Mouse (Mus musculus): ENCODE data around the gene Gnmt. TPM values are rescaled to one million over a fixed set of nuclear protein-coding genes. Genes with fewer than 3 reads are reported as not detected.
A peak's percentile ranks its signal among the peaks of the same experiment; 100 is the strongest.

Gene Gnmt
- polyA plus RNA-seq, 1 experiment from 2014 or later, result 2.0 TPM

- no peak overlapping the region for H3K4me2 ChIP-seq (replicated peaks)
- peaks cover 20% of the 10 kb centered on the region; the same call in 1 of the 2 replicates for H3K36me3 ChIP-seq
- peaks cover 37% of the 10 kb centered on the region for H3K4me1 ChIP-seq
- ATAC-seq (ENCODE audit: insufficient number of reproducible peaks, low FRiP score, low TSS enrichment, low read depth), result no peak
- no peaks in the 10 kb centered on the region for H3K9me3 ChIP-seq (replicated peaks)
- H3K27me3 ChIP-seq, result no peaks in the 10 kb centered on the region
- no peak overlapping the region; the same call in 1 of the 2 replicates for H3K27ac ChIP-seq (replicated peaks)
- no peak overlapping the region for H3K9ac ChIP-seq
- H3K4me3 ChIP-seq (replicated peaks), result no peak overlapping the region
- 81% methylated on average over 12 of the region's 12 CpGs for WGBS
Observed at GRCm38 (mm10) chr17:46702100-46702499, 26.9 kb downstream of the Gnmt start.

GRCm38 (mm10) chr17:46701489-46701888 is 27.5 kb downstream of the Gnmt start:
- H3K4me3 ChIP-seq (replicated peaks), result no peak overlapping the region; the same call in 1 of the 2 replicates
- peaks cover 37% of the 10 kb centered on the region for H3K4me1 ChIP-seq
- no peak for ATAC-seq (ENCODE audit: insufficient number of reproducible peaks, low FRiP score, low TSS enrichment, low read depth)
- 76% methylated on average over 12 of the region's 12 CpGs for WGBS
- H3K27me3 ChIP-seq, result no peaks in the 10 kb centered on the region
- H3K9ac ChIP-seq, result no peak overlapping the region
- H3K4me2 ChIP-seq (replicated peaks), result no peak overlapping the region
- H3K27ac ChIP-seq (replicated peaks), result no peak overlapping the region; the same call in 1 of the 2 replicates
- H3K9me3 ChIP-seq (replicated peaks), result no peaks in the 10 kb centered on the region
- H3K36me3 ChIP-seq, result peaks cover 20% of the 10 kb centered on the region; the same call in 1 of the 2 replicates

- Histone ChIP-seq H3K9ac (no peak overlapping the region), H3K27me3 (no peaks in the 10 kb centered on the region), H3K4me3 (replicated peaks) (no peak overlapping the region), H3K36me3 (peaks cover 25% of the 10 kb centered on the region; the same call in 1 of the 2 replicates), H3K9me3 (replicated peaks) (no peaks in the 10 kb centered on the region), H3K4me2 (replicated peaks) (no peak overlapping the region), H3K4me1 (peaks cover 31% of the 10 kb centered on the region), H3K27ac (replicated peaks) (no peak overlapping the region)
- no peak for ATAC-seq (ENCODE audit: insufficient number of reproducible peaks, low FRiP score, low TSS enrichment, low read depth)
- WGBS, result 83% methylated on average over 3 of the region's 3 CpGs
Observed at GRCm38 (mm10) chr17:46699912-46700311, 29.1 kb downstream of the Gnmt start.

GRCm38 (mm10) chr17:46699245-46699644 is 29.7 kb downstream of the Gnmt start:
- no peaks in the 10 kb centered on the region for H3K9me3 ChIP-seq (replicated peaks)
- H3K4me2 ChIP-seq (replicated peaks), result no peak overlapping the region
- no peaks in the 10 kb centered on the region for H3K27me3 ChIP-seq
- H3K36me3 ChIP-seq, result peaks cover 25% of the 10 kb centered on the region; the same call in 1 of the 2 replicates
- H3K4me1 ChIP-seq, result peaks cover 31% of the 10 kb centered on the region
- H3K4me3 ChIP-seq (replicated peaks), result no peak overlapping the region
- no peak overlapping the region for H3K9ac ChIP-seq
- no peak overlapping the region for H3K27ac ChIP-seq (replicated peaks)
- ATAC-seq (ENCODE audit: insufficient number of reproducible peaks, low FRiP score, low TSS enrichment, low read depth), result no peak
- 80% methylated on average over 5 of the region's 5 CpGs for WGBS

GRCm38 (mm10) chr17:46698515-46698914 is 30.5 kb downstream of the Gnmt start:
- H3K4me2 ChIP-seq (replicated peaks), result no peak overlapping the region
- no peaks in the 10 kb centered on the region for H3K27me3 ChIP-seq
- H3K9me3 ChIP-seq (replicated peaks), result no peaks in the 10 kb centered on the region
- peaks cover 25% of the 10 kb centered on the region for H3K4me1 ChIP-seq
- H3K36me3 ChIP-seq, result peaks cover 25% of the 10 kb centered on the region; the same call in 1 of the 2 replicates
- no peak overlapping the region for H3K27ac ChIP-seq (replicated peaks)
- H3K4me3 ChIP-seq (replicated peaks), result no peak overlapping the region
- no peak for ATAC-seq (ENCODE audit: insufficient number of reproducible peaks, low FRiP score, low TSS enrichment, low read depth)
- WGBS, result 82% methylated on average over 6 of the region's 6 CpGs
- no peak overlapping the region for H3K9ac ChIP-seq

GRCm38 (mm10) chr17:46694517-46695063 is 34.4 kb downstream of the Gnmt start:
- H3K36me3 ChIP-seq, result peaks cover 34% of the 10 kb centered on the region

GRCm38 (mm10) chr17:46691390-46691789 is 37.6 kb downstream of the Gnmt start:
- no peak overlapping the region for H3K27ac ChIP-seq (replicated peaks)
- no peak for ATAC-seq (ENCODE audit: insufficient number of reproducible peaks, low FRiP score, low TSS enrichment, low read depth)
- H3K9me3 ChIP-seq (replicated peaks), result no peaks in the 10 kb centered on the region
- 81% methylated on average over 2 of the region's 2 CpGs for whole genome bisulfite sequencing
- H3K4me2 ChIP-seq (replicated peaks), result no peak overlapping the region
- no peaks in the 10 kb centered on the region for H3K4me1 ChIP-seq
- H3K9ac ChIP-seq, result no peak overlapping the region
- peaks cover 37% of the 10 kb centered on the region for H3K36me3 ChIP-seq
- no peaks in the 10 kb centered on the region for H3K27me3 ChIP-seq
- no peak overlapping the region for H3K4me3 ChIP-seq (replicated peaks)

More at GRCm38 (mm10) chr17:46694517-46695063, 34.4 kb downstream of the Gnmt start:
- Histone ChIP-seq H3K27me3 (no peaks in the 10 kb centered on the region), H3K27ac (replicated peaks) (no peak overlapping the region), H3K9me3 (replicated peaks) (no peaks in the 10 kb centered on the region), H3K9ac (no peak overlapping the region), H3K4me3 (replicated peaks) (no peak overlapping the region), H3K4me1 (no peaks in the 10 kb centered on the region), H3K4me2 (replicated peaks) (no peak overlapping the region)
- ATAC-seq (ENCODE audit: insufficient number of reproducible peaks, low FRiP score, low TSS enrichment, low read depth), result no peak
- 95% methylated on average over 1 of the region's 1 CpGs for WGBS

- H3K4me3 ChIP-seq (replicated peaks), result no peak overlapping the region
- H3K9ac ChIP-seq, result no peak overlapping the region
- H3K27ac ChIP-seq (replicated peaks), result no peak overlapping the region
- 93% methylated on average over 12 of the region's 12 CpGs for WGBS
- H3K4me2 ChIP-seq (replicated peaks), result no peak overlapping the region
- H3K9me3 ChIP-seq (replicated peaks), result no peaks in the 10 kb centered on the region
- peaks cover 39% of the 10 kb centered on the region for H3K36me3 ChIP-seq
- H3K4me1 ChIP-seq, result no peaks in the 10 kb centered on the region
- no peaks in the 10 kb centered on the region for H3K27me3 ChIP-seq
- no peak for ATAC-seq (ENCODE audit: insufficient number of reproducible peaks, low FRiP score, low TSS enrichment, low read depth)
Observed at GRCm38 (mm10) chr17:46690665-46691064, 38.3 kb downstream of the Gnmt start.

- no peaks in the 10 kb centered on the region for H3K27me3 ChIP-seq
- no peak overlapping the region for H3K4me2 ChIP-seq (replicated peaks)
- WGBS, result 87% methylated on average over 6 of the region's 6 CpGs
- H3K4me3 ChIP-seq (replicated peaks), result no peak overlapping the region
- peaks cover 9% of the 10 kb centered on the region for H3K4me1 ChIP-seq
- H3K9ac ChIP-seq, result no peak overlapping the region
- peaks cover 58% of the 10 kb centered on the region for H3K36me3 ChIP-seq
- no peak for ATAC-seq (ENCODE audit: insufficient number of reproducible peaks, low FRiP score, low TSS enrichment, low read depth)
- no peak overlapping the region for H3K27ac ChIP-seq (replicated peaks)
- no peaks in the 10 kb centered on the region for H3K9me3 ChIP-seq (replicated peaks)
Observed at GRCm38 (mm10) chr17:46685913-46686312, 43.1 kb downstream of the Gnmt start.

GRCm38 (mm10) chr17:46682654-46683389 is 46.1 kb downstream of the Gnmt start:
- no peak overlapping the region for H3K4me2 ChIP-seq (replicated peaks)
- peaks cover 31% of the 10 kb centered on the region for H3K4me1 ChIP-seq
- peaks cover 55% of the 10 kb centered on the region for H3K36me3 ChIP-seq
- no peak overlapping the region for H3K27ac ChIP-seq (replicated peaks)
- H3K4me3 ChIP-seq (replicated peaks), result no peak overlapping the region
- no peaks in the 10 kb centered on the region for H3K9me3 ChIP-seq (replicated peaks)
- H3K27me3 ChIP-seq, result no peaks in the 10 kb centered on the region
- no peak overlapping the region for H3K9ac ChIP-seq
- ATAC-seq (ENCODE audit: insufficient number of reproducible peaks, low FRiP score, low TSS enrichment, low read depth), result no peak
- WGBS, result 83% methylated on average over 16 of the region's 16 CpGs

GRCm38 (mm10) chr17:46681466-46682118 is 47.4 kb downstream of the Gnmt start:
- H3K4me2 ChIP-seq (replicated peaks), result peak overlapping the region; percentile 80
- peak overlapping the region; percentile 42 for H3K9ac ChIP-seq
- peaks cover 31% of the 10 kb centered on the region for H3K4me1 ChIP-seq
- H3K4me3 ChIP-seq (replicated peaks), result peak overlapping the region; percentile 90
- WGBS, result 12% methylated on average over 12 of the region's 12 CpGs
- H3K9me3 ChIP-seq (replicated peaks), result no peaks in the 10 kb centered on the region
- peak overlapping the region; percentile 84 for H3K27ac ChIP-seq (replicated peaks)
- no peaks in the 10 kb centered on the region for H3K27me3 ChIP-seq
- peaks cover 57% of the 10 kb centered on the region for H3K36me3 ChIP-seq
- no peak for ATAC-seq (ENCODE audit: insufficient number of reproducible peaks, low FRiP score, low TSS enrichment, low read depth)
